Mouse (Mus musculus): ENCODE data around the gene Mbnl2.

DNA sequence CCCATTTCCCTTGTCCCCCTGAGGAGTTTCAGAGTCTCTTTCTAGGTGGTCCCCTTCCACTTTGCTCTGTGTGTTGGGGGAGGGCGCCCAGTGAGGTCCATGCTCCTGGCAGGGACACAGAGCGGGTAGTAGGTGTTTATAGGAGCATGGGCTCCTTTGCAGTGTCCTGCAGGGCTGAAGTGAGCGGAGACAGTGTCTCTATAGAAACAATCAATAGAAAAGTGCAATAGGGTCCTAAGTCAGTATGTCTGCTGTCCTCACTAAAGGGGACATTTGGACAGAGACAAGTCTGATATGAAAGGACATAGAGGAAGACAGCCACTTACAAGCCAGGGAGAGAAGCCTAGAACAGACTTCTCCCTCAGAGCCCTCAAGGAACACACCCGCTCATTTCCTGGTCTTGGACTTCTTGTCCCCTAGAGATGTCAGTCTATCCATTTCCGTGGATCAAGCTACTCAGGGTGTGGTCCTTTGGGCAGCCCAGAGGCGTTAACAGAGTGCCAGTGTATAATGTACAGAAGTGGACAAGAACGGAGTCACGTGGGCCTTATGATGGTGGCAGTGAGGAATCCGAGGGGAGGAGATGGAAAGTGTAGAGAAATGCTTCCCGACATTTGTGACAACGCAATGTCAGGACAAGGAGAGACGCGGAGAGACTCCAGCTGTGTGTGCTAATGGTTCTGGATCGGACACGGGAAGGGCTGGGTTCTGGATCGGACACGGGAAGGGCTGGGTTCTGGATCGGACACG, 82.0 kb downstream of the Mbnl2 start:
- no peak for TF ChIP-seq POLR2A (IDR thresholded peaks at IDR 0.05; ENCODE audit: borderline replicate concordance, control insufficient read depth, low read depth, low read length)
- TF ChIP-seq CTCF (IDR thresholded peaks at IDR 0.05; ENCODE audit: control insufficient read depth, insufficient read depth, low read length), result no peak
